8 mouse cellular contexts compared by ENCODE assay signal in the genomic region with DNA sequence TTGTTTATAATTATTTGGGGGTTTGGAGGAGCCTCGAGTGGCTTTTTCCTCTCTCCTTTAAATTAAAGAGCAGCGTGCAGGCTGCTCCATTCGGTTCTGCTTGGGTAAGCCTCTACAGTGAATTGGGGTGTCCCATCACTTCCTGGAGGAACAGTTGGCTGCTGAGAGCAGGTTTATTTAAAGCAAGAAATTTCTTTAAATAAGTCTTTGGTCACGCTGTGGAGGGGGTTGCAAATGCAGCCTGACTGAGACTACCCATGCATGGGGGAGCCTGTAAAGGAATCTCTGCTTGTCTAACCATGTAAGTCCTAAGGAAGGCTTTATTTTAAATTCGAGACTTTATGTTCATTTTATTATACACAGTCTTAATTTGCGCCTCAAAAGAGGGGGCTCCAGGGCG.
A peak's percentile ranks its signal among the peaks of the same experiment; 100 is the strongest.
DNase-seq lines count a peak whose midpoint lies in the region; ATAC-seq lines count a peak whose summit lies in the region.

No protein-coding gene starts in this region.

- no peaks in the 10 kb centered on the region for H3K36me3 ChIP-seq in heart, embryonic 13.5 days
- H3K36me3 ChIP-seq in embryonic facial prominence, embryonic 10.5 days (replicated peaks): no peaks in the 10 kb centered on the region
- no peaks in the 10 kb centered on the region for H3K36me3 ChIP-seq in hindbrain, embryonic 14.5 days (replicated peaks; ENCODE audit: control insufficient read depth, insufficient read depth)
- H3K36me3 ChIP-seq in midbrain, embryonic 15.5 days (replicated peaks): no peaks in the 10 kb centered on the region

- DNase-seq in heart, postnatal 36 days: no peak
- peak; percentile 10 for DNase-seq in embryonic facial prominence, embryonic 10.5 days (ENCODE audit: low spot score)
- no peak for DNase-seq in hindbrain, embryonic 14.5 days (ENCODE audit: low spot score)
- no peak for DNase-seq in adrenal gland, adult 18-20 months (ENCODE audit: low spot score in 2 of 2)
- no peak for DNase-seq in gastrocnemius, postnatal 36 days
- no peak for DNase-seq in layer of hippocampus, adult 9-10 months (ENCODE audit: low spot score)

- intact Hi-C loops in heart, postnatal 36 days (cut with DNase I): loop anchor here (2.0 to 10.0 kb wide), 6 partner anchors 72 to 769 kb away; a partner anchor contains a TSS
- intact Hi-C loops in gastrocnemius, postnatal 36 days (cut with DNase I): loop anchor here (5.0 to 10.0 kb wide), 5 partner anchors 181 to 769 kb away; a partner anchor contains a TSS

- no peak overlapping the region for H3K4me3 ChIP-seq in heart, embryonic 13.5 days
- H3K4me3 ChIP-seq in embryonic facial prominence, embryonic 10.5 days: peak overlapping the region; percentile 51
- no peak overlapping the region for H3K4me3 ChIP-seq in hindbrain, embryonic 14.5 days (replicated peaks; ENCODE audit: low read length)
- no peak overlapping the region for H3K4me3 ChIP-seq in midbrain, embryonic 15.5 days

- H3K27me3 ChIP-seq in heart, embryonic 13.5 days (replicated peaks): no peaks in the 10 kb centered on the region
- H3K27me3 ChIP-seq in embryonic facial prominence, embryonic 10.5 days (replicated peaks; ENCODE audit: low read depth, poor library complexity, severe bottlenecking): no peaks in the 10 kb centered on the region
- no peaks in the 10 kb centered on the region for H3K27me3 ChIP-seq in hindbrain, embryonic 14.5 days (ENCODE audit: control insufficient read depth, insufficient read depth, low read length)
- peaks cover 8% of the 10 kb centered on the region; the same call in 1 of the 2 replicates for H3K27me3 ChIP-seq in midbrain, embryonic 15.5 days (replicated peaks)

- 0 out of 2 replicates have a peak overlapping the region, but pooled peaks have one; percentile 76 for H3K9ac ChIP-seq in heart, embryonic 13.5 days
- H3K9ac ChIP-seq in hindbrain, embryonic 14.5 days: peak overlapping the region; percentile 55
- no peak overlapping the region for H3K9ac ChIP-seq in midbrain, embryonic 15.5 days

- peak overlapping the region; percentile 75 for H3K27ac ChIP-seq in heart, embryonic 13.5 days (replicated peaks)
- H3K27ac ChIP-seq in embryonic facial prominence, embryonic 10.5 days (replicated peaks): peak overlapping the region; percentile 86
- H3K27ac ChIP-seq in hindbrain, embryonic 14.5 days: peak overlapping the region; percentile 80
- H3K27ac ChIP-seq in midbrain, embryonic 15.5 days: no peak overlapping the region

- ATAC-seq in heart, embryonic 13.5 days (ENCODE audit: extremely low read depth, insufficient number of reproducible peaks, low FRiP score, low TSS enrichment): no peak
- ATAC-seq in hindbrain, embryonic 14.5 days (ENCODE audit: low FRiP score): peak; percentile 39; the same call in 1 of the 2 replicates
- ATAC-seq in midbrain, embryonic 15.5 days (replicated peaks): peak; percentile 31

- peaks cover 39% of the 10 kb centered on the region for H3K4me1 ChIP-seq in heart, embryonic 13.5 days
- H3K4me1 ChIP-seq in embryonic facial prominence, embryonic 10.5 days: peaks cover 51% of the 10 kb centered on the region
- H3K4me1 ChIP-seq in hindbrain, embryonic 14.5 days (replicated peaks; ENCODE audit: control insufficient read depth, insufficient read depth, low read length): peaks cover 26% of the 10 kb centered on the region
- H3K4me1 ChIP-seq in midbrain, embryonic 15.5 days: peaks cover 29% of the 10 kb centered on the region

- H3K9me3 ChIP-seq in heart, embryonic 13.5 days: no peaks in the 10 kb centered on the region
- no peaks in the 10 kb centered on the region for H3K9me3 ChIP-seq in embryonic facial prominence, embryonic 10.5 days
- no peaks in the 10 kb centered on the region for H3K9me3 ChIP-seq in hindbrain, embryonic 14.5 days (ENCODE audit: control insufficient read depth, low read length)
- H3K9me3 ChIP-seq in midbrain, embryonic 15.5 days: no peaks in the 10 kb centered on the region

- WGBS in heart, embryonic 13.5 days: 41% methylated on average over 7 of the region's 7 CpGs
- WGBS in embryonic facial prominence, embryonic 10.5 days: 21% methylated on average over 7 of the region's 7 CpGs
- 5% methylated on average over 7 of the region's 7 CpGs for WGBS in hindbrain, embryonic 14.5 days
- WGBS in midbrain, embryonic 15.5 days: 10% methylated on average over 7 of the region's 7 CpGs

- peak overlapping the region; percentile 65 for H3K4me2 ChIP-seq in heart, embryonic 13.5 days
- peak overlapping the region; percentile 57 for H3K4me2 ChIP-seq in hindbrain, embryonic 14.5 days (replicated peaks)
- peak overlapping the region; percentile 76 for H3K4me2 ChIP-seq in midbrain, embryonic 15.5 days
